Mouse (Mus musculus) forebrain, embryonic 16.5 days (tissue): ENCODE data around the gene Tcf7l1. TPM values are rescaled to one million over a fixed set of nuclear protein-coding genes. Genes with fewer than 3 reads are reported as not detected.
A peak's percentile ranks its signal among the peaks of the same experiment; 100 is the strongest.

Source experiments
- ATAC-seq: fragments of 200-750 bp; cut with Nextera tagmentation; 2 replicates; pipeline ENCODE4 v1.8.0; 2017; ENCODE audit warnings: mild to moderate bottlenecking, moderate library complexity
- H3K27ac ChIP-seq: fragments of 300-500 bp; sonication (generic); 2 replicates; pipeline ENCODE4 v1.5.1; 2014; ENCODE audit warnings: low read length, control low read depth
- H3K27me3 ChIP-seq: fragments of 300-500 bp; sonication (generic); replicated peaks from 2 replicates; pipeline ENCODE4 v1.6.1; 2014; ENCODE audit warnings: low read length; ENCODE audit not compliant: control insufficient read depth, insufficient read depth
- H3K36me3 ChIP-seq: fragments of 300-500 bp; sonication (generic); 2 replicates; pipeline ENCODE4 v1.6.1; 2014; ENCODE audit not compliant: control insufficient read depth, insufficient read depth
- H3K4me1 ChIP-seq: fragments of 300-500 bp; sonication (generic); replicated peaks from 2 replicates; pipeline ENCODE4 v1.6.1; 2014; ENCODE audit warnings: low read length; ENCODE audit not compliant: control insufficient read depth, insufficient read depth
- H3K4me2 ChIP-seq: fragments of 300-500 bp; sonication (generic); 2 replicates; pipeline ENCODE4 v1.6.1; 2014; ENCODE audit warnings: mild to moderate bottlenecking, low read length, control low read depth
- H3K4me3 ChIP-seq: fragments of 300-500 bp; sonication (generic); replicated peaks from 2 replicates; pipeline ENCODE4 v1.5.1; 2014; ENCODE audit warnings: mild to moderate bottlenecking, low read length, control low read depth
- H3K9ac ChIP-seq: fragments of 300-500 bp; sonication (generic); replicated peaks from 2 replicates; pipeline ENCODE4 v1.6.1; 2014; ENCODE audit warnings: low read depth, low read length, control low read depth
- H3K9me3 ChIP-seq: fragments of 300-500 bp; sonication (generic); 2 replicates; pipeline ENCODE4 v1.6.1; 2016; ENCODE audit warnings: low read length; ENCODE audit not compliant: control insufficient read depth
- WGBS: fragments of 180-500 bp; shearing (Covaris S2); extraction: QIAGEN DNeasy Blood & Tissue Kit; methylation state at CpG from one replicate; pipeline ENCODE4 v1.1.7; 2014; 5-methylcytosine and 5-hydroxymethylcytosine counted together
- polyA plus RNA-seq: library from polyadenylated mRNA; unstranded; fragments of >200 nt; fragmentation: Nextera tagmentation; extraction: Ambion mirVana; gene quantifications from 2 replicates; pipeline ENCODE4 v1.2.1, GENCODE M21; 2015

Tcf7l1 gene
- polyA plus RNA-seq, 1 experiment from 2014 or later: 4.8 TPM

DNA sequence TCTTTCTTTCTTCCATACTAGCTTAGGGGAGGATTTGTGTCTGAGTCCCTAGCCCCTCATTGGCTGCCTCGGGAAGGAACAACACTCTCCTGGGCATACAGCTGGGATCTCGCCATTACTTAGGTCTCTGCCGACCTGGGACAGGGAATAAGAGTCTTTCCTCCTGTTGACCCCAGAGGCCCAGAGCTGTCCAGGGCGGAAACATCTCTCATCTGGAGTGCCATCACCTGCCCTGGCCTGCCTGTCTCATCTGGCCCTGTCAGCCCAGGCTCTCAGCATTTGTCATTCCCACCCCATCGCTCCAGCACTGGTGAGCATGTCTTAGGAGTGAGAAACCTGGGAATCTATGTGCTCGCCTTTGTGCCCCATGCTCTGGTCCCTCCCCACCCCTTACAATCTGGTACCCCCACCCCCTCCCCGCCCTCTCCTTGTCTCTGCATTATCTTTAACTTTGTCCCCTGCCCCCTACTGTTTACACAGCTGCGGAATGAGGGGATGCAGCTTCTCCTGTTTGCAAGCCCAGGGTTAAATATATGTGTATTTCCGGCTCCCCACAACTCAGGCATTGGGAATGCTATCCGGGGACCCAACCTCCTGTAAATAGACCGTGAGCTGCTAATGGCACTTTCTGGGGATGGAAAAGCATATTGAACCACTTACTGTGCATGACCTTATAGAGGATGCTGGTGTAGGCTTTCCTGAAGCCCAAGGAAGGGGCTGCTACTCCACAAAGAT is 92.3 kb downstream of the Tcf7l1 start:
- no peak for ATAC-seq
- H3K27me3 ChIP-seq: no peaks in the 10 kb centered on the region
- WGBS: 50% methylated on average over 11 of the region's 11 CpGs
- no peak overlapping the region for H3K27ac ChIP-seq
- H3K9me3 ChIP-seq: no peaks in the 10 kb centered on the region
- peaks cover 8% of the 10 kb centered on the region for H3K4me1 ChIP-seq
- no peak overlapping the region for H3K4me3 ChIP-seq
- no peak overlapping the region for H3K4me2 ChIP-seq
- H3K36me3 ChIP-seq: no peaks in the 10 kb centered on the region
- no peak overlapping the region for H3K9ac ChIP-seq

DNA sequence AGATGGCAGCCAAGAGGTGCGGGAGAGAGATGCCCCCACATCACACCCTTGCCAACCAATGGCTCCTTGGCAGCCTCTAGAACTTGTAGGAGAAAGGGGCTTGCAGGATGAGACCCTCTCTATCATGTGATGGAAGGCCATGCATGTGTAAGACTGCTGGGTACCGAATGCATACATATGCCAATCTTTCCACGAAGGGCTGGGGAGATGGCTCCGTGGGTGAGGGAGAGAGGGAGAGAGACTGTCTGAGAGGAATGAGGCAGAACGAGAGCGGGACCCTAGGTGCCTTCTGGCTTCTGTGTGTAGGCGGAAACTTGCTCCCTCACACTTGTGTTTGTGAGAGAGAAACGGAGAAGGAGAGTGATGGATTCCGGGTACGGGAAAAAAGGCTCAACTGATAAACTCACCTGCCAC is 94.3 kb downstream of the Tcf7l1 start:
- ATAC-seq: peak; percentile 21
- Histone ChIP-seq H3K4me1 (peaks cover 11% of the 10 kb centered on the region), H3K27me3 (no peaks in the 10 kb centered on the region), H3K27ac (no peak overlapping the region), H3K4me2 (no peak overlapping the region), H3K9me3 (no peaks in the 10 kb centered on the region), H3K4me3 (no peak overlapping the region), H3K9ac (no peak overlapping the region), H3K36me3 (no peaks in the 10 kb centered on the region)
- 63% methylated on average over 10 of the region's 10 CpGs for WGBS

DNA sequence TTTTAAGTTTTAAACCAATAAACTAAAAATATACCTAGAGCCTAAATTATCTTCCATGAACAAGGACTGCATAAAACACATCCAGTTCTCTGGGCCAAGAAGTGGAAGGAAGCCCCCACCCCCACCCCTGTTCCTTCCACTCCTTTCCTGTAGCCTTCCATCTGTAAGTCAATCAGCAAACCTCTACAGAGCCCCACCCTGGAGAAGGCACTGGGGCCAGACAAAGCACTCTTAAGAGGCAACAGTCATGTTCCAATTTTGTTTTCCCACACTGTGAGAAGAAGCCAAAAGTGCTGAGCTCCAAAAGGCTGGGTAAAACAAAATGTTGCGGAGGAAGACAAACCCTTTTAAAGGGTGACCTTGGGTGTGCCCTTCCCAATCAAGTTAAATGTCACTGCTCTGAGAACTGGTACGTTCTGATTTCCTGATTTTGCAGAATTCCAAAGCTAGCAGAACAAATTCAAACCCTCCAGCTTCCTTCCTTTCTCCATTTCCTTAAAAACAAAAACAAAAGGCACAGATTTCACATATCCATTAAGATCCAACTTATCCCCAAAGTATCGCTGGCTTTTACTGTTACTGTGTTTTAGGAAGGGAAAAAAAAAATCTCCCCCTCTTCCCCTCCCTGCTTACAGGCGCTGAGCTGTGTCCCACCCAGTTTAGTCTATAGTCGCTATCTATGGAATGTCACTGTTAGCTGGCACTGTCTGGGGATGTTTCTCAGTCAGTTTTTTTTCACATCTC is 94.8 kb downstream of the Tcf7l1 start:
- H3K27me3 ChIP-seq: no peaks in the 10 kb centered on the region
- 63% methylated on average over 5 of the region's 5 CpGs for WGBS
- H3K36me3 ChIP-seq: no peaks in the 10 kb centered on the region
- H3K9me3 ChIP-seq: no peaks in the 10 kb centered on the region
- no peak overlapping the region for H3K27ac ChIP-seq
- H3K4me2 ChIP-seq: no peak overlapping the region
- peak; percentile 53 for ATAC-seq
- H3K9ac ChIP-seq: no peak overlapping the region
- no peak overlapping the region for H3K4me3 ChIP-seq
- H3K4me1 ChIP-seq: peaks cover 11% of the 10 kb centered on the region

DNA sequence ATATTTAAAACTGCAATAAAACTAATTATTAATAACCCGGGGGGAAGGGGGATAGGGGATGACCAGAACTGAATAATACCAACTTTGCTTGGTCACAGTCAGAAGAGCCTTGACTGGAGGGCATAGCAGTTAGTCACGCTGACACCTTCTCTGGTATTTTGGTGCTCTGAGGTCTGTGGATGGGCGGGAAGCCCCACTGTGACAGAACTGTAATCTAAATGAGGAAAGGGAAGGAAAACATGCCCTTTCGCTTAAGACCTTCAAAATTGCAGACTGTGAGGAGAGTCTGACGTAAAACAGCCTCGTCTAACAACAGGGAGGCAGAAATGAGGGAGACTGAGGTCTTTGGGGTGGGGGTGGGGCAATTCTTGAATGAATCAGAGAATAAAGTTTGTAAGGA is 96.6 kb downstream of the Tcf7l1 start:
- no peak for ATAC-seq

DNA sequence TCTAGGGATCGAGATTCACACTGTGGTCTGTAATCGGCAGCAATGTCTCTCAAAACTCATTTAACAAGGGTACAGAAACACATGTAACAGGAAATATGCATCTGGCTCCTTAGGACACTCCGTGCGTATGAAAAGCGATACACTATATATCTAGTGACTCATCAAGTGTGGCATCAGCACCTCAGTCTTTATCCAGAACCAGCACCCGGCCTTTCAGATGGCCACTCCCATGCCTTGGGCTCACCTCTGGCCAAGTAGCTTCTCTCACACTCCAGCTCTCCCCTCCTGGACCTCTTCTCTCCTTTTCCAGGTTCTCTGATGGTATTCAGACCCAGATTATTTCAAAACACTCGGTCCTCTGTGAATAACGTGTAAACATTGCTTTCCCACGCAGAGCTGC is 97.5 kb downstream of the Tcf7l1 start:
- Histone ChIP-seq H3K27me3 (no peaks in the 10 kb centered on the region), H3K27ac (no peak overlapping the region), H3K9me3 (no peaks in the 10 kb centered on the region), H3K9ac (no peak overlapping the region), H3K36me3 (no peaks in the 10 kb centered on the region), H3K4me3 (no peak overlapping the region), H3K4me2 (no peak overlapping the region), H3K4me1 (peaks cover 11% of the 10 kb centered on the region)
- 76% methylated on average over 9 of the region's 9 CpGs for WGBS
- no peak for ATAC-seq

More for the DNA sequence above, 96.6 kb downstream of the Tcf7l1 start:
- H3K4me3 ChIP-seq: no peak overlapping the region
- no peaks in the 10 kb centered on the region for H3K36me3 ChIP-seq
- H3K9me3 ChIP-seq: no peaks in the 10 kb centered on the region
- 78% methylated on average over 6 of the region's 6 CpGs for WGBS
- no peak overlapping the region for H3K4me2 ChIP-seq
- no peak overlapping the region for H3K9ac ChIP-seq
- H3K27me3 ChIP-seq: no peaks in the 10 kb centered on the region
- H3K4me1 ChIP-seq: peaks cover 11% of the 10 kb centered on the region
- no peak overlapping the region for H3K27ac ChIP-seq

DNA sequence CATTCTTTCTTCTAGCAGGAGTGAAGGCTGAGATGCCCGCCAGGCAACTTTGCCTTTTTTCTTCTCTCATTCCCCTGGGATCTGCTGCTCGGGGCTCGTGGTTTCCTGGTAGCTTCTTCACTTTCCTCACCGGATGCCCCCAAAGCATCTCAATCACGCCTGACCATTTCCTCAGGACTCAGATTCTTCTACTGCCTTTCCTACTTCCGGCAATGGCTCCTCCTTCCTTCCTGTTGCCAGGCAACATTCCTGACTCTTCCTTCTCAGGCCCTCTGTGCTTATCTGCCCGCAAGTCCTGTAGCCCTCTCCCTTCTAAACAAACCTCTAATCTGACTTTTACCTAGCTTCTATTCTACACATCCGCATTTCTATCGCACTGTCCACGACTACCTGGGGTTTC is 98.5 kb downstream of the Tcf7l1 start:
- 80% methylated on average over 10 of the region's 10 CpGs for WGBS
- Histone ChIP-seq H3K4me3 (no peak overlapping the region), H3K9me3 (no peaks in the 10 kb centered on the region), H3K36me3 (no peaks in the 10 kb centered on the region), H3K9ac (no peak overlapping the region), H3K27me3 (no peaks in the 10 kb centered on the region), H3K27ac (no peak overlapping the region), H3K4me2 (no peak overlapping the region), H3K4me1 (peaks cover 12% of the 10 kb centered on the region)
- ATAC-seq: no peak

GRCm38 (mm10) chr6:72690001-72690400 is 99.1 kb downstream of the Tcf7l1 start:
- Histone ChIP-seq H3K27me3 (no peaks in the 10 kb centered on the region), H3K36me3 (no peaks in the 10 kb centered on the region), H3K4me3 (no peak overlapping the region), H3K4me2 (no peak overlapping the region), H3K9me3 (no peaks in the 10 kb centered on the region), H3K4me1 (peaks cover 15% of the 10 kb centered on the region), H3K27ac (no peak overlapping the region), H3K9ac (no peak overlapping the region)
- 79% methylated on average over 8 of the region's 8 CpGs for WGBS
- ATAC-seq: no peak

- no peak overlapping the region for H3K4me2 ChIP-seq
- ATAC-seq: no peak
- 87% methylated on average over 5 of the region's 5 CpGs for WGBS
- no peaks in the 10 kb centered on the region for H3K9me3 ChIP-seq
- H3K36me3 ChIP-seq: no peaks in the 10 kb centered on the region
- no peak overlapping the region for H3K4me3 ChIP-seq
- H3K4me1 ChIP-seq: peaks cover 8% of the 10 kb centered on the region
- no peak overlapping the region for H3K9ac ChIP-seq
- H3K27me3 ChIP-seq: no peaks in the 10 kb centered on the region
- no peak overlapping the region for H3K27ac ChIP-seq
These were observed 100.0 kb downstream of the Tcf7l1 start for GRCm38 (mm10) chr6:72689046-72689445.

DNA sequence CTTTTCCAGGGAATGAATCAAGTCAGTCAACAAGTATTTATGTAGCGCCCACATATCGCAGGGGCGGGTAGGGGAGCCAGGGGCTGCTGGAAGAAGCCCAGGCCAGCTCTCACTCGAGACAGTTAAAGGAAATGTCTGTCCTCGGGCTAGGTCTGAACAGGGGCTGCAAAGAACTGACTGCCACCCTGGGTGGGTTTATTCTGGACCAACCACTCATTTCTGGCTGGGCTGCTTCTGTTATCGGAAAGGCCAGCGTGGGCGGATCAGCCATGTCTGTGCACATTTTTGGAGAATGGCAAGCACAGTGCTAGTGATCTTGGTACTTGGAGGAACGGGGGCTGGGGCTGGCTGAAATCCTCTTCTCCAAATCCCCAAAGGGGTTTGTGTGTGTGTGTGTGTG is 103.9 kb downstream of the Tcf7l1 start:
- H3K27ac ChIP-seq: no peak overlapping the region
- H3K4me3 ChIP-seq: no peak overlapping the region
- H3K9ac ChIP-seq: no peak overlapping the region
- WGBS: 69% methylated on average over 9 of the region's 9 CpGs
- no peaks in the 10 kb centered on the region for H3K36me3 ChIP-seq
- no peaks in the 10 kb centered on the region for H3K9me3 ChIP-seq
- no peak for ATAC-seq
- H3K4me1 ChIP-seq: 0 out of 2 replicates have a peak, but pooled peaks cover 9% of the 10 kb centered on the region
- no peaks in the 10 kb centered on the region for H3K27me3 ChIP-seq
- H3K4me2 ChIP-seq: no peak overlapping the region
